Mouse (Mus musculus) central nervous system, embryonic 11.5 days (tissue): ENCODE results near the gene Gm36079. TPM values are rescaled to one million over a fixed set of nuclear protein-coding genes. Genes with fewer than 3 reads are reported as not detected.

Experiments used
- polyA plus RNA-seq: library from polyadenylated mRNA; depleted of rRNA; stranded (reverse); fragments of >200 nt; gene quantifications from 2 replicates; pipeline ENCODE4 v1.2.3, GENCODE M21; 2012; rRNA removed

Gene Gm36079
- not detected in 2 replicates for polyA plus RNA-seq

GRCm38 (mm10) chr13:120026911-120027310 is at the start of gene Gm36079:
Gene Gm36079, minus strand, starts transcription at chr13:120027011.

GRCm38 (mm10) chr13:120052085-120052484 is 25.3 kb upstream of the Gm36079 start, which contains the start of gene Gm21188:
Gene Gm21188, minus strand, starts transcription at chr13:120052194.

Other genes with a start within 250 kb of the Gm36079 start
- gene Zfp131, start 236.1 kb downstream of the Gm36079 start, polyA plus RNA-seq: 43.6 and 48.0 TPM in 2 replicates
- not detected in 2 replicates for gene AF067063, start 196.8 kb downstream of the Gm36079 start, polyA plus RNA-seq
- gene D13Ertd608e, start 191.0 kb downstream of the Gm36079 start, polyA plus RNA-seq: not detected in 2 replicates
- gene Tcstv1, start 132.2 kb downstream of the Gm36079 start, polyA plus RNA-seq: not detected in 2 replicates
- not detected in 2 replicates for gene Gm21761, start 97.7 kb downstream of the Gm36079 start, polyA plus RNA-seq
- gene B020031M17Rik, start 76.2 kb downstream of the Gm36079 start, polyA plus RNA-seq: not detected in 2 replicates
- gene Gm21188, start 25.2 kb upstream of the Gm36079 start, polyA plus RNA-seq: not detected in 2 replicates
- gene Gm20767, start 113.2 kb upstream of the Gm36079 start, polyA plus RNA-seq: not detected in 2 replicates
- gene Gm21818, start 145.4 kb upstream of the Gm36079 start, polyA plus RNA-seq: 0.36 TPM in 1 of 2 replicates, not detected in the other
- gene Gm21762, start 188.9 kb upstream of the Gm36079 start, polyA plus RNA-seq: not detected in 2 replicates
- not detected in 2 replicates for gene Gm21731, start 212.1 kb upstream of the Gm36079 start, polyA plus RNA-seq
- not detected in 2 replicates for gene AF067061, start 236.1 kb upstream of the Gm36079 start, polyA plus RNA-seq